Mouse (Mus musculus): ENCODE measurements around the gene Epn2.

The Epn2 gene

GRCm38 (mm10) chr11:61578983-61579877, at the start of gene Epn2:
Gene Epn2, minus strand, starts transcription at chr11:61579687.
- in situ Hi-C loops (cut with MboI, MseI) = no loop called here

- in situ Hi-C loops (cut with MboI, MseI) = loop anchor here (5.0 kb wide), 1 partner anchor 91 kb away; no protein-coding TSS in a partner anchor
Observed at GRCm38 (mm10) chr11:61626509-61626908, 47.0 kb upstream of the Epn2 start.

GRCm38 (mm10) chr11:61625136-61625535, 45.6 kb upstream of the Epn2 start:
- in situ Hi-C loops (cut with MboI, MseI) = loop anchor here (5.0 kb wide), 1 partner anchor 92 kb away; no protein-coding TSS in a partner anchor

GRCm38 (mm10) chr11:61620762-61621161, 41.3 kb upstream of the Epn2 start:
- in situ Hi-C loops (cut with MboI, MseI) = no loop called here

GRCm38 (mm10) chr11:61620254-61620670, 40.8 kb upstream of the Epn2 start:
- in situ Hi-C loops (cut with MboI, MseI) = no loop called here

GRCm38 (mm10) chr11:61619791-61620241, 40.3 kb upstream of the Epn2 start:
- in situ Hi-C loops (cut with MboI, MseI) = loop anchor here (5.0 kb wide), 1 partner anchor 48 kb away; no protein-coding TSS in a partner anchor

GRCm38 (mm10) chr11:61619356-61619755, 39.9 kb upstream of the Epn2 start:
- in situ Hi-C loops (cut with MboI, MseI) = loop anchor here (5.0 kb wide), 1 partner anchor 47 kb away; no protein-coding TSS in a partner anchor

- in situ Hi-C loops (cut with MboI, MseI) = loop anchor here (5.0 kb wide), 1 partner anchor 46 kb away; no protein-coding TSS in a partner anchor
Observed at GRCm38 (mm10) chr11:61618571-61618970, 39.1 kb upstream of the Epn2 start.

GRCm38 (mm10) chr11:61618131-61618530, 38.6 kb upstream of the Epn2 start:
- in situ Hi-C loops (cut with MboI, MseI) = loop anchor here (5.0 kb wide), 1 partner anchor 46 kb away; no protein-coding TSS in a partner anchor

- in situ Hi-C loops (cut with MboI, MseI) = loop anchor here (5.0 kb wide), 1 partner anchor 45 kb away; no protein-coding TSS in a partner anchor
Observed at GRCm38 (mm10) chr11:61617293-61617975, 37.9 kb upstream of the Epn2 start.

- in situ Hi-C loops (cut with MboI, MseI) = loop anchor here (5.0 kb wide), 1 partner anchor 44 kb away; no protein-coding TSS in a partner anchor
Observed at GRCm38 (mm10) chr11:61616523-61617292, 37.2 kb upstream of the Epn2 start.

GRCm38 (mm10) chr11:61615686-61616522, 36.4 kb upstream of the Epn2 start:
- in situ Hi-C loops (cut with MboI, MseI) = loop anchor here (5.0 kb wide), 1 partner anchor 44 kb away; no protein-coding TSS in a partner anchor

- in situ Hi-C loops (cut with MboI, MseI) = no loop called here
Observed at GRCm38 (mm10) chr11:61614401-61614800, 34.9 kb upstream of the Epn2 start.

- in situ Hi-C loops (cut with MboI, MseI) = no loop called here
Observed at GRCm38 (mm10) chr11:61612116-61612635, 32.7 kb upstream of the Epn2 start.

- in situ Hi-C loops (cut with MboI, MseI) = no loop called here
Observed at GRCm38 (mm10) chr11:61611197-61611596, 31.7 kb upstream of the Epn2 start.

- in situ Hi-C loops (cut with MboI, MseI) = no loop called here
Observed at GRCm38 (mm10) chr11:61608072-61608471, 28.6 kb upstream of the Epn2 start.

GRCm38 (mm10) chr11:61602705-61603104, 23.2 kb upstream of the Epn2 start:
- in situ Hi-C loops (cut with MboI, MseI) = no loop called here

GRCm38 (mm10) chr11:61601465-61601864, 22.0 kb upstream of the Epn2 start:
- in situ Hi-C loops (cut with MboI, MseI) = no loop called here

- in situ Hi-C loops (cut with MboI, MseI) = no loop called here
Observed at GRCm38 (mm10) chr11:61598367-61598766, 18.9 kb upstream of the Epn2 start.

- in situ Hi-C loops (cut with MboI, MseI) = no loop called here
Observed at GRCm38 (mm10) chr11:61597471-61597870, 18.0 kb upstream of the Epn2 start.

All from regulatory T cell (primary cell).